Mouse (Mus musculus): ENCODE data around the gene Igdcc4.

The Igdcc4 gene

GRCm38 (mm10) chr9:65161188-65161587 is 59.9 kb downstream of the Igdcc4 start:
- DNase-seq (ENCODE audit: low spot score) = no peak

GRCm38 (mm10) chr9:65161881-65162280 is 60.6 kb downstream of the Igdcc4 start:
- DNase-seq (ENCODE audit: low spot score) = no peak

GRCm38 (mm10) chr9:65162711-65163639 is 61.7 kb downstream of the Igdcc4 start:
- DNase-seq (ENCODE audit: low spot score) = no peak

- no peak for DNase-seq (ENCODE audit: low spot score)
These were observed 63.6 kb downstream of the Igdcc4 start for GRCm38 (mm10) chr9:65164870-65165269.

GRCm38 (mm10) chr9:65166386-65166785 is 65.1 kb downstream of the Igdcc4 start:
- no peak for DNase-seq (ENCODE audit: low spot score)

- DNase-seq (ENCODE audit: low spot score) = no peak
These were observed 67.2 kb downstream of the Igdcc4 start for GRCm38 (mm10) chr9:65168534-65168933.

GRCm38 (mm10) chr9:65168952-65169351 is 67.7 kb downstream of the Igdcc4 start:
- no peak for DNase-seq (ENCODE audit: low spot score)

GRCm38 (mm10) chr9:65172654-65173053 is 71.4 kb downstream of the Igdcc4 start:
- DNase-seq (ENCODE audit: low spot score) = no peak

- DNase-seq (ENCODE audit: low spot score) = no peak
These were observed 74.1 kb downstream of the Igdcc4 start for GRCm38 (mm10) chr9:65175234-65175938.

- DNase-seq (ENCODE audit: low spot score) = no peak
These were observed 74.9 kb downstream of the Igdcc4 start for GRCm38 (mm10) chr9:65175939-65176871.

- no peak for DNase-seq (ENCODE audit: low spot score)
These were observed 76.2 kb downstream of the Igdcc4 start for GRCm38 (mm10) chr9:65177497-65177896.

- DNase-seq (ENCODE audit: low spot score) = no peak
These were observed 76.6 kb downstream of the Igdcc4 start for GRCm38 (mm10) chr9:65177912-65178311.

GRCm38 (mm10) chr9:65178336-65179213 is 77.3 kb downstream of the Igdcc4 start:
- no peak for DNase-seq (ENCODE audit: low spot score)

GRCm38 (mm10) chr9:65179817-65180624 is 78.7 kb downstream of the Igdcc4 start:
- DNase-seq (ENCODE audit: low spot score) = no peak
